Mouse (Mus musculus) B cell, adult 2 months (primary cell): Measurements from ENCODE around the gene Bbx.

Experiments
- DNase-seq, 2 experiments: peaks; one replicate each; pipeline ENCODE4 v3.0.0; 2022

Gene Bbx

DNA sequence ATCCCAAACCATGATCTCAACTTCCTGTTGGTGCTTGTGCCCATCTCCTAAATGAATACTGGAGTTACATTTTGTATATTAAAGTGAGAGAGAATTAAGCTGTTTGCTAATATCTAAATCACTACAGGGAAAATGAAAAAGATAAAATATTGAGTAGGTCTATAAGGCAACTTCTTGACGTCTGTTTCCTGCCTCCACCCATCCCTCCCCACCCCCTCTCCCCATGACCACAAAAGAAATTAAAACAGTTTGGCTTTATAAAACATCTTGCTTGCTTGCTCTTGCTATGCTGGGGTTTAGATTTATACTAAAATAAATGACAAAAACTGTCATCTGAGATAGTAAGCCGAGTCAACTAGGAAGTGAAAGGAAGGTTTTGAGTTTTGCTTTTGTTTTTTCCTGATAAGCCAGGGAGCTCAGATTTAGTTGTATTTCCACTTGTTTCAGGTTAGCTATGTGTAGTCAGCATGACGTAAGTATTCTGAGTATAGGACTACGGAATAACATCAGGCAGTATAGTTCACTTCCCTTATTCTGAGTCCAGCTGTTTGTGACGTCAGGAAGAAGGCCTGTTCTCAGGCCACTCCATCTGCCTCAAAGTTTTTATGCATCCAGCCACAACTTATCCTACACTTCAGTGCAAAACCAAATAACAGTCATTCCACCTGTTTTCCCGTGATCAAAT is 36.1 kb downstream of the Bbx start:
- DNase-seq = no peak

DNA sequence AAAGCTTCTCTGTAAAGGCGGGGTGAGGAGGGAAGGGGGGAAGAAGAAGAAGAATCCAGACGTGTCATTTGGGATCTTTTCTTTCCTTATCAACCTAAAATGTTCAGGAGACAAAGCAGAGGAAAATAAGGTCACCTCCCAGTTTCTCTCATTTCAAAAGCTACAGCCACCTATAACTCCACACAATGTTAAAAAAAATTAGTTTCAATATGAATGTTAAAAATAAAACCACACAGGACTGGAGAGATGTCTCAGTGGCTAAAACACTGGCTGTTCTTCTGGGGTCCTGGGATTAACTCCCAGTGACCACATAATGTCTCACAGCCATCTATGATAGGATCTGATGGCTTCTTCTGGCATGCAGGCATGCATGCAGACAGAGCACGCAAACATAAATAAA is 43.7 kb downstream of the Bbx start:
- DNase-seq = no peak

DNA sequence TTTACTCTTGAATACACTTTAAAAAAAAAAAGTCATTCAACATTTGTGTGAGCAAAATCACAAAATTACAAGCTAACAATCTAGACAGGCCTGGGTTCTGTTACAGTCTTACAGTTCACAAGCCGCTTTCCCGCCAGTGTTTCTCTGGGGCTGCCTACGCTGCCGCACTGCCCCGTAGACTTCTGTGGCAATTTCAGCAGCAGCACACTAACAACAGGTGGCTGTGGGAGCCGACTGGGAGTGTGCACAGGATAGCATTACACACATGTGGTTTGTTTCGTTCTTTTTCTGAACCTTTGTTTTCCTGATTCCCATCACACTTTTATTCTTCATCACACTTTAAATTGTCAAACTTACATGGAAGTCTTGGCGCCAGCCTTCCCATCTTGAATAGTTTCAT is 48.6 kb downstream of the Bbx start:
- no peak for DNase-seq

DNA sequence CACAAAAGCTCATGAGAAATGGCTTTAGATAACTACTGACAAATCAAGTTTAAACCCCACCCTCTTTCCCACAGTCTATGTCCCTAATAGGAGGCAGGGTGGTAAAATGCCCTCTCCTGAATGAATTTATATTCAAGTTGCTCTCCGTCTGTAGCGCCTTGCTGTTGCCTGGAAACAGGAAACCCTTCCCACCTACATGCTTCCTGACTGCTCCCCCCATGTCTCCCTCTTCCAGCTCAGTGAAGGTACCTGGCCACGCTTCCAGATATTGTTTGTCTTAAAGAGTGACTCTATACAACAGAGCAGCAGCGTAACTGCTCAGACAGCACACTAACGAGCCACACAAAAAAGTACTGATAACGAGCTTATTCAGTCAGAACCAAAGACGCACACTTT is 50.8 kb downstream of the Bbx start:
- no peak for DNase-seq

DNA sequence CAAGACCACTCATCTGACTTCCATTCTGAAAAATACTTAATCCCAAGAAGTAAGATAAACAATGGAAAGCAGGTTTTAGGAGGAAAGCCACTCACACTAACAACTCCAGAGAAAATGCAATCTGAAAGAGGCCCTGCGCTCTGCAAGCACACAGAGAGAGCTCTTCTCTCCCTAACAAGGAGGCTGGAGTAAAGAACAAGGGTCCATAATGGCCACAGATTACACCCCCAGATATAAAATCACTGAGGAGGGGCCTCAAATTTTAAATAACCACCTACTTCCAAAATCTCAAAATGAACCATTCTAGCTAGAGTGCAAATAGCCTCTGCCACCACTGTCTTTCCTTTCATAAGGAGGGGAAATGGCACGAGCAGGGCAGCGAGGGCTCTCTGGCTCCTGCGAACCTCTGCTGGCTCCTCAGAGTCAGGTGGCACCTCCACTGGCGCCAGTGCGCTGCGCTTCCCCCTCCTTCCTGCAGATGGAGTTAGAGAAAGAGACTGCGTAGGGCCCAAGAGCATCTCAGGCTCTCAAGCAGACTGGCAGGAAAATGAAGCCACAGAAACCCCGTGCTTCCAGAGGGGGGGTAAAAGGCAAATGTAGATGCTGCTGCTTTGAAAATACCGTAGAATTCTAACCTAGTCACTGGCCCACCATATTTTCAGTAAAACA is 51.4 kb downstream of the Bbx start:
- peak; percentile 72 to 76 for DNase-seq

DNA sequence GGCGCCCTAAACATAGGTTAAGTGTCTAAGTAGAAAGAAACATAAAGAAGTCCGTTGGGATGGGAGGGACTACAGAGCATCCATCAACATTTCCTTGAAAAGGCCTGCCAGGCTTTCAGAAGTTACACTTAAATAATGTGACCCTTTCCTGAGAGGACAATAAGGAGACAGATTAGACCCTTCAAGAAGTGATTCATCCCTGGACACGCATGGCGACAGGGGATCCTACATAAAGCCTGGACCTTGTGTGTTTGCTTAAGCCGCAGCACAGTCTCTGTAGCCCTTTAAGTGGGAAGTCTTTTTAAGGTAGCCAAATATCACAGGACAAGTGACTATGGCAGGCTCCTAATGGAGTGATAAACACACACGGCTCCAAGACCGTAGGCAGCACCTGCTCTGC is 52.0 kb downstream of the Bbx start:
- DNase-seq = no peak

DNA sequence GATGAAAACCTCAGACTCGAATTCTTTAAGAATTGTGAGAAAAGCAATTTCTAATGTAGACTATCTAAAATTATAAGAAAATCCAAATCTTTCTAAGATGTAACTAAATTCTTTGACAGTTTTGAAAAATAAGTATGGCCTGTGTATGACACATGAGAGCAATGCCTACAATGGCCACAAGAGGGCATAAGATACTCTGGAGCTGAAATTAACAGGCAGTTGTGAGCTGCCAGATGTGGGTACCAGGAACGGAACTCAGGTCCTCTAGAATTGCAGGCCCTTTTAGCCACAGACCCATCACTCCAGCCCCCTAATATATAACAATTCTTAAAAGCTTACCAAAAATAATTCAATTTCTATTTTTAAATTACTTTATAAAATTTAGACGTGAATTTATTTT is 57.6 kb downstream of the Bbx start:
- DNase-seq = peak; percentile 73 to 77

DNA sequence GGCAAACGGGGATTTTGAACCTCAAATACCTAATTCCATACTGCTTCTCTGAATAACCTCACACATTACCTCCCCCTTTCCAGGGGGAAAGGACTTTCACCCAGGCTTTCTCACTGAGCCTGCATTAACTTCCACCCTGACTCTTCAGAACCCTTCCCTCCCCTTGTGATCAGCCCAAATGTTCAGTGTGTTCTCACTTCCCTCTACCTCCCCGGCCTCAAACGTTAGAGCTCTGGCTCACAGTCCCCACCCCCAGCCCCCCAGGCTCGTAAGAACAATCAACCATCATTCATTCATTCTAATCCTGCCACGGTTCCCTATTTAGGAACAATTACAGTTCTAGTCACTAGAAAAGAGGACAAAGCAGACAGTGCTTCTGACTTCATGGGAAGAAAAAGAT is 58.5 kb downstream of the Bbx start:
- peak; percentile 16 for DNase-seq

DNA sequence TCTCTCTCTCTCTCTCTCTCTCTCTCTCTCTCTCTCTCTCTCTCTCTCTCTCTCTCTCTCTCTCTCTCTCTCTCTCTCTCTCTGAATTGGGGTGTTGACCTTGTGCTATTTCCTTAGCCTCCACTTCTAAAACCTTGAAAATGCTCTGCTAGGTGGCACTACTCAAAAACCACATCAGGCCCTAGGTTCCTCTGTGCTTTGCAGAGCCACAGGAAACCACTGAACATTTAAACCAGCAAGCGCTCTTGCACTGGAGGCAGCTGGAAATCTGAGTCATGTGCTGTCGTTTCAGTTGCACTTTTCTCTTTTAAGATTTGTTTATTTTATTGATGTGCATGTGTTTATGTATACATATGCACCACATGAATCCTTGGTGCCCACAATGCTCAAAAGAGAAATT is 59.6 kb downstream of the Bbx start:
- DNase-seq = no peak

DNA sequence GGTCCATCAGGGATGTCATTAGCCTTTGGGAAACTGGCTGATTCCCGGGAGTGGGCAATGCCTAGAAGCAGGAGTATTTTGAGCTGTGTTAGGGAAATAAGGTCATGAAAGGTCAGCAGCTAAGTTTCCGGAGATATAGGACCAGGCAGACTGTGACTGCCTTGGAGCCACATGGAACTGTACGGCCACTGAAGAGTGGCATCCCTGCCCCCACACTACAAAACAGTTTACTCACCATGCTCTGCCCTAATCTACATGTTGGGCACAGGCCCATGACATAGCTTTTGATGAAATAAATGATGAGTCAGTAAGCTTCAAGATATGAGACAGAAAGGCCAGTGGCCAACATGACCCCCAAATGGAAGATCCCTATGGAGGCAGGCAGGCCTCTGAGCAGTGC is 60.7 kb downstream of the Bbx start:
- no peak for DNase-seq

DNA sequence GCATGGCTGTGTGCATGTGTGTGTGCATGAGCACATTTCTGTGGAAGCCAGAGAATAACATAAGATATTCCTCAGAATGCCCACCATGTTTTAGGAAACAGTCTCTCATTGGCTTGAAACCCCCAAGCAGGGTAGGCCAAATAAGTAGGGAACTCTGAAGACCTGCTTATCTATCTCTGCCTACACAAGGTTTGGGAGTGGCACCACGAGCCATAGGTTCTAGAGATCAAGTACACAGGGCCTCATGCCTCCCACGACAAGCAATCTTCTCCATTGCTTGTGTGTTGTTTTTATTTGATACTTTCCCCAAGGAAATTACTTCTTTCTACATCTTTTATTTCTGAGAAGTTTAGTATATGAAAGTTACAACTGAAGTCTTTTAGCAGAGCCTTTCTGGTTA is 61.8 kb downstream of the Bbx start:
- DNase-seq = no peak

DNA sequence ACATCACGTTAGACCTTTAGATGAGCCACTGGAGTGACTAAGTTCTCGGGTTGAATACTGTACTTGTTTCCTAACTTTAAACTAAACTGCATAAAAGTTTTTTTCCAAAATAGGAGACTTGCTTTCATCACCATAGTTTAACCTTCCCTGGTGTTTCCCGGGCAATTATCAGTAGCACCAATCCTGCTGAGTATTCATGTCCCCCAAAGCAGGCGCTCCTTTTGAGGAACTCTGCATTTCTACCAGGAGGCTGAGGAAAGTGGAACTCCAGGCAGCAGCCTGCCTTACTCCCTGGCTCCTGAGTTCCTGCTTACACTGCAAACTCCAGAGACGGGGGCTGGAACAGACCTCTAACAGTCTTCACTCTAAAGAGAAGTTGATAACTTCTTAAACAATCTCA is 65.6 kb downstream of the Bbx start:
- DNase-seq = no peak

DNA sequence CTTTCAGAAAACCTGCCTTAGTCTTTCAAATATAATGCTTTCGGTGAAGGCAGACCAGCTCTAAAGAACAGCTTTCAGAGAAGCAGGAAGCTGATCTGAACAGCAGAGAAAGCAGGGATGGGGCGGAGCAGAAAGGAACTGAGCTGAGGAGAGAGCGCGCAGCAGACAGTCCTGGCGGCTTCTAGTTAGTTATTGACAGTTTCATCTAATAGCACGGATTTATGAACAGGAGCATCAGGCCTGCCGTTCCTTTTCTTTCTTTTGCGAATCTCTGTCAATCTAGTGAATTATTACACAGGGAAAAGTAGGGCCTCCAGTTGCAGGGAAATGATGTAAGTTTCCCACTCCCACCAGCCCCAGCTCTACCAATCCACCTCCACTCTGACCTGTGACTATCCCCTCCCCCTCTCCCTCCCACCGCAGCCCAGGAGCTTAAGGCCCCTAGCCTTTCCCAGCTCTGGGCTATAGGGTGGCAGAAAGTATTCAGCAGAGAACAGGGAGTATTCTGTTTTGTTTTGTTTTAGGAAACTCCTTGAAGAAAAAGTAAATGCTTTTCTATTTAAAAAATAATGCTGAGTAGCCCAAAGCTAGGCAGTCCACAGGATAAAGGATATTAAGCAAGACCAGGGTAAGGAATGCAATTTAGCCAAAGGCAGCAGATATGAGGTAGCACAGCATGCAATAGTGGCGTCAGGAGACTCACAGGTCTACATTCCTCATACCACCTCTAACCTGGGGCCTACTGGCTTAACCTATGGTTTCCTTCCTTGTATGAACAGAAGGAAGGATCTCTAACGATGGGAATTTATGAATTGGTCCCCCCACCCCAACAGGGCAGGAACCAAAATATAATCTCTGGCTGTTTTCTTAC is 67.8 kb downstream of the Bbx start:
- peak; percentile 27 to 29 for DNase-seq

DNA sequence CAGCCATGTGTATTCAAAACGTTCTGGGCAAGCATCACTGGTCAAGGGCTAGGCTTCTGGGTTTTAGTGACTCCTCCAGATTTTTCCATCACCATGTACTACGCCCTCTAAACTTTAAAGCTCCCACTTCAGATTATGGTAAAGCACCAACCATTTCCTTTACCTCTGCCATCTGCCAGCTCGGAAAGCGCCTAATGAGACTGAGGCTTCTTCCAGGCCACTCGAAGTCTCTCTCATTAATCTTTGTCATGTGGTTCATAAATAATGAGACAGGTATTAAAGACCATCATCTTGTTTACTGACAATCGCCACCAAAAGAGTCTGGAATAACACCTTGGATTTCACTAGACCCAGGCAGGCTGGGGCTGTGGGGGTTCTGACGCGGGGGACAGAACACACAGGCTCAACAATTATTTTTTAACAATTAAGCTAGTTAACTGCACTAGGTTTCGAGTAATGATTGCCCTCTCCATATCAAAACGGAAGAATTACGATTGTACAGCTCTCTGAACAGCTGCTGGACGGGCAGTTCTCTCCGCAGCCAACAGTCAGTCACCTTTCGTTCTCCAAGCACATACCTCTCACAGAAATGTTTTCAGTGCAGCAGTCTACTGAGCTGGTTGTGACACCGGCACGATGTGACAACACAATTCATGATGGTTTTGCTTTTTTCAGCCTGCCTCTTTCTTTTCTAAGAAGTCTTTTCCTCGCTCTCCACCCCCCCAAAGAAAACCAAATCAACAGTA is 68.6 kb downstream of the Bbx start:
- DNase-seq = peak in 1 of 2 experiments; percentile 7

DNA sequence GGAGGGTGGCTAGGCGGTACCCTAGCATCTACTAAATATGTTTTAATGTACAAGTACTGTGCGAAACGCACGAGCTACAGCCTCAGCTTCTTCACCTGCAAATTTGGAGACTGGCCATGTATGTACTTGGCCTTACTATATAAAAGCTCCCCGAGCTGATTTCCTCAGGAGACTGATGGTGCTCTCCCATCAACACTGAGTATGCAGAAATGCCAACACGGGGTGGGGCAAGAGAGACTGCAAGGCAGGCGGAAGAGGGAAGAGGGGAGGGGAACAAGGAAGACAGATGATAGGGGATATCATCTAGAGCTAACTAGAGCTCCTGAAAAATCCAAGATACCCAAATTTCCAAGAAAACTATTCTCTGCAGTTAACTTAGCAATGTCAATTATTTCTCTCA is 71.6 kb downstream of the Bbx start:
- DNase-seq = no peak

DNA sequence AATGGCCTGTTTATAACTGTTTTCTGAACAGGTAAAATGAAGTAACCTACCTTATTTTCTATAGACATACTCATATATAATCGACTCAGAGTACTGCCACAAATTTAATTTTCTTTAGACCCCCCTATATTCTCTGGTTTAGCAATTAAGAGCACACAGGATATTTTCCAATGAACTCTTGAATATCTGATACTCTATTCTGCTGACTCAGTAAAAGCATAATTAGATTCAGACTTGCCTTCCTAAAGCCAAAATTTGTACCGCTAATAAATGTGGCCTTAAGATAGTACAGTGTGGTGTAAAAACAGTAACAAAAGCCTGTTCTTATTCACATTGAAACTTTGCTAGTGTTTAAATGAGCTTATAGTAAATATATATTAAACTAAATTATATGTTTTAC is 102.5 kb downstream of the Bbx start:
- DNase-seq = no peak

DNA sequence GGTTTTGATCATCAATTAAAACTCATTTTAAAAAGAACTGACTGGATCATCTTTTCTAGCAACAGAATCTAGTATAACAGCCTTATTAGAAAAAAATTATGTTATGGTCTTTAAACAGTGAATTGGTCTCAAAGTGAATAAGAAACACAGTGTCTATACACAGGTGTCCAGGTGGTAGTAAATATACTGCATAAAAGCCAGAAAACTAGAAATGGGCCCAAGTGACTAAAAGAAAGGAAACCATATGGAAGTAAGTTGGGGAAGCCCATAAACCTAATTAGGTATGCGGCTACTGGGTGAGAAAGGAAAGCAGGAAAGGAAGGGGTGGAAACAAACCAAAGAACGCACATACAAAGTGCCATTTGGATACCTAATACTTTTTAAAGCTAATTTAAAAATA is 107.4 kb downstream of the Bbx start:
- DNase-seq = no peak

DNA sequence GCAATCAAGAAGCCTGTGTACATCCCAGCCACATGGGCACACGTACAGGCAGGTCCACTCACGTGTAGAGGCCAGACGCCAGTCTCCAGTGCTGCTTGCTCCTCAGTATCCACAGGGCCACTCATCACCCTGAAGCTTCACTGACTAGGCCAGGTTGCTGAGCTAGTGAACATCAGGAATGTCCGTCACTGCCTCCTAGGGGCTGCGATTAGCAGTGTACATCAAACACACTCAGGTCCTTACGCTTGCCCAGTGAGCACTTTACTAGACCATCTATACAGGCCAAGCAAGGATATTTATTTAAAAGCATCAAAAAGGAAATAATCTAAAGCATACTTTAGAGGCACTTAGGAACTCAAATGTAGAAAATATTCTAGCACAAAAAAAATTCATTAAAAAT is 107.9 kb downstream of the Bbx start:
- no peak for DNase-seq

DNA sequence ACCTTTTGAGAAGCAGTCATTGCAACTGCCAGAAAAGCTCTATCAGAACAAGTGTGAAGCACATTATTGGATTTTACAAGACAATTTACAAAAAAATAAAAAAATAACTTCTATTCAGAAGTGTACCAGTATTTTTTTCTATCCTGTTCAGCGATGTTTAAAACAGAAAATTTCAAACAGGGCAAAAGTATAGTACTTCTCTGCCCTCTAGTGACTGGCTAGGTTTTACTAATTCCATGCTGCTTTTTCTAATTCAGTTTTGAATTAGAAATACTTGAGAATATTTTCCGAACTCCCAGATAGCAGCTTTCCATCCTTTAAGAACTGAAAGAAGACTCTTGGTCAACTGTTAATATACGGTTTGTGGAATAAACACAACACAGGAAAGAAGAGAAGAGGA is 110.8 kb downstream of the Bbx start:
- DNase-seq = no peak

DNA sequence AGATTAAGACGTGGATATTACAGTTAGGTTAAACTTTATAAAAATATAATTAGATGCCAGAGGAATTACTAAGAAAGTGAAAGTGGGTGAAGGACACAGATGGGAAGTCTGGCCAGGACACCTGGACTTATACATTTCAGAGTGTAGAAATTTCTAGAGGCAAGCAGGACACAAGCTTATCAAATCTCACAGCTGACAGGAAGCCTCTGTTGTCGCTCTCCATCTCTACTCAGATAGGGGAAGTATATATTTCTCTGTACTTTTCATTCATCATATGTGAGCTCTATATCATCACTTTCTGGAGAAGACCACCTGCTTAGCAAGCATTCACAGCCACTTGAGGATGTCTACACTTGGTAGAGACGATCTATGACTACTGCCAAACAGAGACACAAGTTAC is 113.9 kb downstream of the Bbx start:
- DNase-seq = no peak

DNA sequence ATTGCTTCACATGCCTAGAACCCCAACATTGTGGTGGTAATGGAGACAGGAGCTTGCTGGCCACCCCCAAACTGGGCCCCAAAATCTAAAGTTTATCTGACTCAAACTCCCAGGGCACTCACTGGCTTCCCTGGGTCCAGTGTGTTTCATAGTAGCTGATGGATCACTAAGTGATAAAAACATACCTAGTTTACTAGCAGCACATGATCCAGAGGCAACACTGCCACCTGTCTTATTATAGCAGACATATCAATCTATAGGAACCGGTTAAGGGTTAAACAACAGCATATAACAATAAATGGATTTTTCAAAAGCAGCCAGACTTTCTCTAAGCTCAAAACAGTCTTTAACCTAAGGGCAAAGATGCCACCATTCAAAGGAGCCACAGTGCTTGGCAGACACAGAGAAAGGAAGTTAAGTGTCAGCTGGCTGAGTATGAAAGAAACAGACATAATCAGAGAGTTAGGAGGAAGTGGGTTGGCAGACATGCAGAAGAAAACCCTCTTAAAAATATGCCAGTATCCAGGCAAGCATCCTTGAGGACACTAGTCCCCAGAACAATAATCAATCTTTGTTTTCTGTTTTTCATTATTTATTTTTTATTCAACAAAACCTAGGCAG is 116.7 kb downstream of the Bbx start:
- no peak for DNase-seq

DNA sequence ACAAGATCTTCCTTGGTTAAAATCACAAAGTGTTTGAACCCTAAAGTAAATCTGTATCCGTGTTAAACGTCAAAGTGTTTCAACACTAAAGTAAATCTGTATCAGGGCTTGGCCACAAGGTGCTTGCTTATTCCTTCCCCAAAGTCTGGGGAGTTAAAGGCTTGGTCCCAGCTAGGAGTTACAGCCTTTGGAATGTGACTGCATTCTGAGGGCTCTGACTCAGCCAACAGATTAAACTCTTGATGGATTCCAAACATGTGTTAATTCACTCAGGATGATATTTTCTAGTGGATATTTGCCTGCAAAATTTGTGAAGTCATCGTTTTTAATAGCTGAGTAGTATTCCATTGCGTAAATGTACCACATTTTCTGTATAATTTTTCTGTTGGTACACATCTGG is 120.6 kb downstream of the Bbx start:
- no peak for DNase-seq
